Mouse (Mus musculus): ENCODE data around the gene Gatm.

Gatm gene

DNA sequence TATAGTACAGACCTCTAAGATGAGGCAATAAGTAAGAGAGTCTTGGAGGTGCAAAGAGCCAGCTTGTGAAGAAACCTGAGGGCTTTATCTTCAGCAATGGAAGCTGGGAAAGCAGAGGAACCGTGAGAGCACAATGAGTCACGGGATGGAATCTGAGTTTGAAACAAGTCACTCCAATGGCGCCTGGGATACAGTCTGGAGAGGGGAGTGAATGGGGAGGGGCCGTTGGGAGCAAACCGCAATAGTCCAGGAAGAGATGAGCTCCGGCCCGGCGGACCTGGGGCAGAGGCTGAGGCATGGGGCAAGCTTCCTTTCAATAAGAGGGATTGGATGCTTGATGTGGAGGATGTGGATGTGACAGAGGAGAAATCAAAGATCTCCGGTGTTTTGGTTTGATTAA, 2.3 kb downstream of the Gatm start:
- no peak for DNase-seq (ENCODE audit: low spot score in 2 of 2)

DNA sequence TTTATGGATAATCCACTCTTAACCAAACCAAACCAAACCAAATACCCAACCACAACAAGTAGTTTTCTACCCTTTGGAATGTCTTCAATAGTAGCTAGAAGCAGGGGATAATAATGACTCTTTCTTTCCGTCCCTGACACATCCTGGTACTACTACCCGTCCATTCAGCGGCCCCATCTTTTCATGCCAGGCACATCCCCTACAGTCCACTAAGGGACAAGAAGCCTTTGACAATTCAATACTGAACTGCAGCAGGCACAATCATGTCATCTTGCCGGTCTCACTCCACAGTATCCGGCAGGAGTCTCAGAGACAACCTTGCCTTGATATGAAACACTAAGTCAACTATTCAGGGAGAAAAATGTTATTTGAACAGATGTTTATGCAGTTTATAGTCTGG, 5.3 kb downstream of the Gatm start:
- DNase-seq (ENCODE audit: low spot score in 2 of 2) = no peak

DNA sequence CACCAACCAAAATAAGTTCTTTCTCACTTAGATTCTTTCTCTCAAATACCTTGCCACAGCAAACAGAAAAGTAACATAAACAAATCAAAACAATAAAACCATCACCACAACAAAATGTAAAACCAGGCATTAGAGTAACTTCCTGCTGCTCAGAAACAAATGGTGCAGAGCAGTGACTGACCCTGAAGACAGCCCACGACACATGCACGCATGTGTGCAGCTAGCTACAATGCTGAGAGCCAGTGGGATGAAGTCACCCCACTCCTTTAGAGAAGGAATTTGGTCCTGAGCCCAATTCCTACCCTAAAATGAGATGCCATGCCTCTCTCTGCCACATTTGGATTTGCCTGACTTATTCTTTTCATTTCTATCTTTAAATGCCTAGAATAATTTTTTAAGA, 9.7 kb downstream of the Gatm start:
- no peak for DNase-seq (ENCODE audit: low spot score in 2 of 2)

DNA sequence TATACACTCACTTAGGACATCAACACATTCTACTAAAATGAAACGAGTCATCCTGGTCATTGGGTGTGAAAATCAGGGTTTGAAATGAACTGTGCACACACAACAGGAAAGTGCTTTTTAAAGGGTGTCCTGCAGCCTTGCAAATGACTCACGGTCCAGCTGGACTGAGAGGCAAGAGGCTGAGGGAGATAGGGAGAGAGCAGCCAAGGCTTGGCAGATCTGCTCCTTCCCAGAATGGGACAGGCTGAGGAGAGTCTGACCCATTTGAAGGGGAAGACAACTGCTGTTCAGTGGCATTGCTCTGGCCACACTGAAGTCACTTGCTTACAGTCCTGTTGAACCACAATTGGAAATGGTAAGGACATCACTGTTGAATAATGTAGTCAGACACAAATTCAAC, 11.4 kb downstream of the Gatm start:
- no peak for DNase-seq (ENCODE audit: low spot score in 2 of 2)

DNA sequence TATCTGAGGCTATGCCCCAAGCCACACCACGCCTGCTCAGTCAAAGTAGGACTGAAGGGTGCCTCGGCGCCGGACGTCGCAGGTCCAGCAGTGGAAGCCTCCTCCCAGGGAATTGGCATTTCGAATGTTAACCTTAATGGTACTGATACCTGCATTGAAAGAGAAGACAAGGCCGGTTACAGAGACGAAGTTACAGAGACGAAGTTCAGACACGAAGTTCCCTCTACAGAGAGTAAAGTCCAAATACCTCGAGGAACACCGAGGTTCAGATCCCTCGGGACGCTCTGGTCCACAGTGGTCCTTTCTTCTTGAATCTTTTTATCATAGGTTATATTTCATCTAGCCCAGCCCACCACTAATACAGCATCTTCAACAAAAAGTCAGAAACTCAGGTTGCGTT, 15.6 kb downstream of the Gatm start:
- DNase-seq (ENCODE audit: low spot score in 2 of 2) = no peak

DNA sequence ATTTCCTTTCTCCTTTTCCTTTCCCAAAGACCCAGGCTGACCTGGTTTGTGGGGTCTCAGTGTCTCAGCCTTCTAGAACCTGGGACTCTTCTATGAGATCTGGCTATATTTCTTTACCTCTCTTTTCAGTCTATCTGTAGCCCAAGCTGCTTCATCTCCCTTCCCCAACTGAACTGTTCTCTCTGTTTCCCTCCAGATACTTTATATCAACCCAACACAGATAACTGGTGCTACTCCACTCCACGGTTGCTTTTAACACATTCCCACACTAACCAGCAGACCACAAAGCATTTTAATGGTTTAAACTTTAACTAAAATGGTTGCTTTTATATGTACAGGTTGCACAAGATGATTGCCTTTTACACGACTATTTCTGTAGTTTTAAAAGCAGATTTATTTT, 19.9 kb downstream of the Gatm start:
- no peak for DNase-seq (ENCODE audit: low spot score in 2 of 2)

DNA sequence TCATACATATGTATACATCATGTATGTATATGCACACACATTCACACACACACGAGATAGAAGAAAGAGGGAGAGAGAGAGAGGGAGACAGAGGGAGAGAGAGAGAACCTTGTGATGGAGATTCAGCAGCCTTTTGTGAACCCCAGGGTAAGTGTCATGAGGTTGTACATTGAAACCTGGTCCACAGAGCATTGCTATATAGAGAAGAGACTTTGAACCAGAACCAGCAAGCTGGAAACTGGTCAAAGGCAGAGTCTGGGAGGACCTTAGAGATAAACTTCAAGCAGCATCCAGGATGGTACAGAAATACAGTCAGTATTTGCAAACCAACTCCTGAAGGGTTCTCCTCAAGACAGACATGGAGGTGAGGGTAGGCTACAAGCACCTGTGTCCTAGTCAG, 20.8 kb downstream of the Gatm start:
- DNase-seq (ENCODE audit: low spot score in 2 of 2) = no peak

DNA sequence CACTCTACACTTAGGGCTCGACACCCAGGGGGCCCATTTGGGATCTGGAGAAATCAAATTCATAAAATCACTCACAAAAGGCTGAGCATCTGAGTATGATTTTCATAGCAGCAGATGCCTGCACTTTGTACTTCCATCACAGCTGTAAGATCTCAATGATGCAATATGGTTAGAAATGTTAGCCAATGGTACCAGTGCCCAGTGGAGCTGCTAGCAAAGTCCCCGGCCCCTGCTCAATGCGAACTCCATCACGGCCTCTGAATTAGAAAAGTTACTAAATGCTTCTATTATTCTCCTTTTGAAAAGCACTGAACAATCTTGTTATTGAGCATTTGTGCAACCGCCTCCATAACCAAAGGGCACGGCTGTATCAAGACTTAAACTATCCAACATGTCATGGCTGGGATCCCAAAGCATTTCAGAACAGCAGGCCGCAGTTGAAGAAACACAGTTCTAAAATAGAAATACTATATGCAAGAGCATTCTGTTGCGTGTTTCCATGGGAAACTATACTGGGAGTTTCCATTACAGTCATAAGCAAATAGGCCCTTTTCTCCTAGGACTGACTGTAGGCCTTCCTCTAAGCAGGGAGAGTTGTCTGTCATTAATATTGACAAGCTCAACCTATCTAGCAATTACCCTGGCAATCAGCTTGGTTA, 23.1 kb downstream of the Gatm start:
- no peak for DNase-seq (ENCODE audit: low spot score in 2 of 2)

DNA sequence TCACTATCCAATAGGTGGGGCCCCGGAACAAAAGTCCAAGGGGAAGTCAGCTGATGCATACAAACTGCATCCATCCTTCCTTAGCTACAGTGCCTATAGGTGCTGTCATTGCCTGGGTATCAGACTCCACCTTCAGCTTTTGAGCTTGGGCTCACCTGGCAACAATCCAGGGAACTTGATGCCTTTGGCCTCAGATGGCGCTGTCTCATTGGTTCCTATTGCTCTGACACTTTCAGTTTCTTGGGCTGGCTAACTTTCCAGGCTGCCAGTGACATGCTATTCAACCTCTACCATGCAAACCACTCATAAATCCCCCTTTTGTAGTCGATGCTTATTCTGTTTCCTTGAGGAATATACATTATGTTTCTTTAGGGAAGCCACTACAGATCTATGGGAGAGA, 24.8 kb downstream of the Gatm start:
- DNase-seq (ENCODE audit: low spot score in 2 of 2) = no peak

DNA sequence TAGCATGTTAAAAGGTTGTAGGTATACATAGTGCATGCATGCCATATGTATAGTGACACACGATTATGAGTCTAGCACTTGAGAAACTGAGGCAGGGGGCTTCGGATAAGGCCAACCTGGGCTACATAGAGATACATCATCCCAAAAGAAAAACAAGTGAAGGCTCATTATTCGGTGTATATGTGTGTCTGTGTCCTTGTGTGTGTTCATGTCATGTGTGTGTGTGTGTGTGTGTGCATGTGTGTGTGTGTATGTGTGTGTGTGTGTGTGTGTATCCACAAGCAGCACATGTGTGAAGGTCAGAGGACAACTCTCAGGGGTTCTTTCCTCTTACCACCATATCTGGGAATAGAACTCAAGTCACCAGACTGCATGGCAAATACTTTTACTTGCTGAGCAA, 28.8 kb downstream of the Gatm start:
- no peak for DNase-seq (ENCODE audit: low spot score in 2 of 2)

DNA sequence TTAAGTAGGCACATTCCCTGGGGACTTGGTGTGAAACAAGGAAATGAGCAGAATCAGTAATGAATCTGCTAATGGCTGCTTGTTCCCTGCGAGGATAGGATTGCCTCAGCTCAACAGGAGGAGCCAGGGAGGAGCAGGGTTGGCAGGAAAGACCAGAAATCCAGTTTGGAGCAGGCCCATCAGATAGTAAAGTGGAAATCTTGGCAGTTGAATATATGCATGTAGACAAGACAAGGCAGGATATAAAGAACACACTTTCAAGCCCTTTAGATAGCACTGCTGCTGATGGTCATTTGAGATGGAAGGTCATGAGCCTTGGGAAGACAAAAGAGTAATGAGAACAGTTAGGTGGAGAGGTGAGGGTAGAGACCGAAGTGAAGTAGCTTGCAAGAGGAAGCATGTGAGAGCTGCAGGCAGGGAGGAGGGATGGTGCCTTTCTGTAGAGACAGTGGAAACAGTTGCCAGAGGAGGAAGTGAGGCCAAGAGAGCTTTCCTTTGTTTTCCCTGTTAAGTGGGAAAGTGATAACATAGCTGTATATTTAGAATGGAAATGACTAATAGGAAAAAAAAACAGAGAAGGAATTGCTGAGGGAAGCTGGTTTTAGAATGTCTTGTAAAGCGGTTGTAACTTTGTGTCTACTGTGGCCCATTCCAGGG, 29.6 kb downstream of the Gatm start:
- no peak for DNase-seq (ENCODE audit: low spot score in 2 of 2)

DNA sequence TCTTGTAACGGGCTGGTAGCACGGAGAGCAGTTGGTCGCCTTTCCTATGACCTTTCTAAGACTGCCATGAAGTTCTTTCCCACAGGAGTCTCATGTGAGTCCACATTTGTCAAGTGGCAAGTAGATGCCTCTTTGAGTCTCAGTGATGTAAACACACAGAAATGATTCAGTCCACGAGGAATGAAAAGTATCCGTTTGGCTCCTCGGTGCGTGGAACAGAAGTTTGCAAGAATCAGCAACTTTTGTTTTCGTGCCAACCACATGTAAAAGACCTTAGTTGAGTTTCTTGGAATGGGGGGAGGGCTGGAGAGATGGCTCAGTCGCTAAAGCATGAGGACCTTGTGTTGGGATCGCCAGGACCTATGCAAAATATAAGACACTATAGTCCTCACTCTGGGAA, 30.7 kb downstream of the Gatm start:
- DNase-seq (ENCODE audit: low spot score in 2 of 2) = no peak

DNA sequence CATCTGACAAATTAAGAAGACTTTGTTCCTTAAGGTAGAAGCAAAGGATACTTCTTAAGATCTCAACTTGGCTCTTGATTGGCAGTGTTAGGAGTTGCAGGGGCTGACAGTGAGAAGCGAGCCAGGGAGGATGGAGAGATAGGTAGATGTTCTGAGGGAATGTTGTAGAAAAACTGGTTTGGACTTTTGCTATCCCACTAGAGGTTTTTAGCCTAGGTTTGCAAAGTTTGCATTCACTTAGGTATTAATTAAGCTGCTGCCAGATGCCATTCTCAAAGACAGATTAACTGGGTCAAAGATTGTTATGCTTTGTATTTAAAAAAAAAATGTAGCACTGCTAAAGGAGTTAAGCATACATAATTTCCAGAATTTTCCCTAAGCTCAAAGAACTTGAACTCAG, 33.8 kb downstream of the Gatm start:
- DNase-seq (ENCODE audit: low spot score in 2 of 2) = no peak

DNA sequence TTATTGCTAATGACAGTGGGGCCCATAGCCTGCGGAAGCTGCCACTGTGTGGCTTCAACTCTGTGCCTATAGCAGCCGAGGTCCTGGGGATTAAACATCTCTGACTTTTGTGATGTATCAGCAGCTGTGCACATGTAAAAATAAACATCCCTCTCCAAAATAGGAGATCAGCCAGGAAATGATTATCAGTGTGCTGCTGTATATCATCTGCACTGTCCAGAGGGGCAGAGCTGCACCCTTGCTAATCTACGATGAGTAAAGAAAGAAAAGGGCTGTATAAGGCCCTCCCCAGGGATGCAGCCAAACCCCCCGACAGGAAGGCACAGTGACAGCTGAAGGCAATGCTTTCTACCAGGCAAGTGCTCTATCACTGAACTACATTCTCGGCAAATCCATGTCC, 34.8 kb downstream of the Gatm start:
- DNase-seq (ENCODE audit: low spot score in 2 of 2) = no peak

DNA sequence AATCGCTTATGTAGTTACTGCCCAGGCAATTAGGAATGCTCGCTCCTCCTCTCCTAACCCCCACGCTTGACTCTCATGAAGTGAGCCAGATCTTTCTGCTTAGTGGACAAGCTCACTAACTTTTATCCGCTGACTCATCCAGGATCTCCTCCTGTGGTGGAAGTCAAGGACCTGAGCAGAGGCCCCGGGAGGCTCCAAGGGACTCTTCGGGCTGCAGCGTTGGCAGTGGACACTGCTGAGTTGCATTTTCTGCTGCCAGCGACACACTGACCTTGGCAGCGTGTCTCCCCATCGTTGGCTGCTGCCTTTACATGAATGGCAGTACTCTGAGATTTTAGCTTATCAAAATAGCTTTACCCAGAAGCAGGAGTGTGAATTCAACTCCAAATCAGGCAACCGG, 35.6 kb downstream of the Gatm start:
- no peak for DNase-seq (ENCODE audit: low spot score in 2 of 2)

DNA sequence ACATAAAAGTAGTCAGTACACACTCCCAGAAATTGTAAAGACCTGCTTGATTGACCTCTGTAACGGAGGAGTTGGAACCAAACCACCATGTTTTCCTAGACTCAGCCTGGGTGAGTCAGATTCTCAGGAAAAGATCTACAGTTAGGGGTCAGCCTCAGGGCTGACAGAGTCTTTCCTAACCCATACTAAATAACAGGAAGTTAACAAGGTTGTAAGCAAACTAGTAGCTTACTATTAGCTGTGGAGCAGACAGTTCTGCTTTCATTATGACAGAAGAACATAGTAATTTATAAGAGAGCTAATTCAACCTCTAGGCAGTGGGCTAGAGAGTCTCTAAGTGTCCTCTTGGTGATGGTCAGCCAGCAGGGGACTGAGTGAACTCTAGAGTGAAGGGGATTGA, 38.7 kb downstream of the Gatm start:
- DNase-seq (ENCODE audit: low spot score in 2 of 2) = no peak

DNA sequence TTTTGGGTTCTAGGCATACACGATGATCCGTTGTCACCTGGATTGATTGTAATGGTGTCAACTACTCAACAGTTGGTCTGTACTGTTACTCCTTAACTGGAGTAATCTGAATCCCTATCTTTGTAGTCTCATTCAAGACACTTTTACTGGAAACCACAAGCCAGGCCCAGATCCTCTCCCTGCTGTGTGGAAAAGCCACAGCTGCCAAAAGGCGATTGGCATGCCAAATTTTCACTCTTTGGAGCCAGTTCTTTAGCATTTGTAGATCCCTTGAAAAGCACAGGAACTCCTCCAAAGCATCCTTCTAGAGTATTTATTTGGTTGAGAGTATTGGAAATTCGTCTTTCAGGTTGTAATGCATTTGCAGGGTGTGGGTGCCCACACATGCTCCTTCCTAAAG, 39.8 kb downstream of the Gatm start:
- no peak for DNase-seq (ENCODE audit: low spot score in 2 of 2)

DNA sequence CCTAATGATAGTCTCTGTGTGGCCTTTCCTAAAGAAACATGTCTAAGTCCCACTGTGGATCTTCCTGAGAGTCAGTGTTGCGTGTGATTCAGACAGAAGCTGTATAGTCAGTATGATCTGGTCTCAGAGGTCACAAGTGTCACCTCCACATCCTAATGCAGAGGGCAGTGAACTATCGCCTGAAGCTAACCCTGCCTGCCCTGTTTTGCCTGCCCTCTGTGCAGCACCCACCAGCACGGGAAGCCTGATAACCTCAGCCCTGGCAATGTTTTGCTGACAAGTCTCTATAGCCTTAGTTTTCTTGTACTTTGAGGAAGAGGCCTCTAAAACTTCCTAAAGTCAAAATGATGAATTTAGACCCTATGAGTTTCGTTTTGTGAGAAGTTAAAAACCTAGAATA, 40.7 kb downstream of the Gatm start:
- DNase-seq (ENCODE audit: low spot score in 2 of 2) = no peak

DNA sequence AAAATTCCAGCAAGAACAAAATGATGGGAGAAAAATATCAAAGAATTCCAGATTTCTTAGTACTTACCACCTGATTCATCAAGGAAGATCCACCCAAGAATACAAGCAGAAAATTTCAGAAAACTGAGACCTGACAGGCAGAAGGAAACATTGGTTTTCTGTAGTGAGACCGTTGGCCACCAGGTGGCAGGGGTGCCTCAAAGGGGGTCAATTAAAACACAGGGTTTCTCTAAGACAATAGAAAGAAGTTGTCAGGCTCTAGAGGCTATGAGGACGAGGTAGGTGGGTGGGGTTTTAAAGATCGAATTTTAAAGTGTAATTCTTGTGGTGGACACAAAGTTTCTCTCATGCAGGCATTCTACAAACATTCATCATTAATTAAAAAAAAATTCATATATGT, 41.7 kb downstream of the Gatm start:
- peak; percentile 40 to 59 for DNase-seq (ENCODE audit: low spot score in 2 of 2)

DNA sequence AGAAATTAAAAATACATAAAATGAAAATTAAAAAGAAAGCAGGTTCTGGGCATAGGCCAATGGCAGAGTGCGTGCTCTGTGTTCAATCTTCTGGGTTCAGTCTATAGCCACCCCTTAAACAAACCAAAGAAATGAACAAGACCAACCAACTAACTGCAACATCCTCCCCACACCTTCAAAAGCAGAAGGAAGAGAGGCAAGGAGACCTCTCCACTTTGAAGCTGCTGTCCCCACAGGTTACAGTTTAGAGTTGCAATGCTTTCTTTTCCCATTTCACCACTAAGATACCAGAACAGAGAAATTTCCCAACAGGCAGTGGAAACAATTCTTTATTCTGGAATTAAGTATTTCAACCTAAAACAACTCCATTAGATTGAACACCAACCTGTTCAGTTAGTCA, 48.9 kb downstream of the Gatm start:
- no peak for DNase-seq (ENCODE audit: low spot score in 2 of 2)

DNA sequence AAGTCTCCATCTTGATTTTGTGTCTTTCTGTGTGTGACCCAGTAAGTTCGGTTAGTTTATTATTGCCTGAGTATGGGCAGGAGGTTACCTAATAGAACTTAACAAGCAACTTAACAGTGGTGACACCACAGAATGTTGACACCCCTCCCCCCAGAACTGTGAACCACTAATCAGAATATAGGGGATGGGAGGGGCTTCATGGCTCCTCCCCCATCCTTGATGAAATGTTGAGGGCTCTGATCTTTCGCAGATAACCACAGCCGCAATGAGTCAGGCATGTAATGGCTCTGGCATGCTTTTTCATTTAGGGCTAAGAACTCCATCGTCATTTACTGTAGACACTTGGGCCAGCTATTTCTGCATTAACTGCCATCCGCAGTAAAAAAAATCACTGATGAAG, 49.9 kb downstream of the Gatm start:
- peak; percentile 12 to 31 for DNase-seq (ENCODE audit: low spot score in 2 of 2)

DNA sequence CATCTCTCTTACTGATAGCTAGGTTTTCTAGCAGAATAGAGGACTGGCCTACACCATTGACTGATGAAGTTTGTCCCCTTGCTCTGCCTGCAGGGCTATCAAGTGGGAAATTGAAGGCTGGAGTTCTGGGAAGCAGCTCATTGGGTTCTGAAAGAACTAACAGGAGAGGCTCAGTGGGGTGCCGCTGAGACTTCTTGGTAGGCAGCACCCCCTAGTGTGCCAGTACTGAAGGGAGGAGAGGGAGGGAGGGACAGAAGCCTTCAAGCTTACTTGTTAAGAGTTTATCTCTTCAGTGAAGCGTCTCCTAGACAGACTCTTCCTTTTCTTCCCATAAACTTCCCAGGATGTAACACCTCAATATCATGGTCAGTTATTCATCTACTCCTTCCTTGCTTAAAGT, 52.8 kb downstream of the Gatm start:
- peak in 1 of 2 experiments; percentile 27 for DNase-seq (ENCODE audit: low spot score in 2 of 2)
